Mouse (Mus musculus) heart, postnatal 0 days (tissue): ENCODE results near the gene Nt5c2. TPM values are rescaled to one million over a fixed set of nuclear protein-coding genes. Genes with fewer than 3 reads are reported as not detected.

Experiments used
- ATAC-seq: fragments of 200-750 bp; cut with Nextera tagmentation; 2 replicates; pipeline ENCODE4 v1.8.0; 2017; ENCODE audit warnings: low read depth, moderate number of reproducible peaks, moderate library complexity; ENCODE audit not compliant: insufficient read depth
- DNase-seq: peaks from one replicate; pipeline ENCODE4 v3.0.0-alpha.2; 2016; ENCODE audit warnings: low spot score
- H3K27ac ChIP-seq: fragments of 300-500 bp; sonication (generic); 2 replicates; pipeline ENCODE4 v1.5.1; 2014; ENCODE audit warnings: low read depth, mild to moderate bottlenecking
- H3K27me3 ChIP-seq: fragments of 300-500 bp; sonication (generic); 2 replicates; pipeline ENCODE4 v1.6.1; 2014; ENCODE audit warnings: low read length, mixed read lengths; ENCODE audit not compliant: control insufficient read depth, insufficient read depth
- H3K36me3 ChIP-seq: fragments of 300-500 bp; sonication (generic); replicated peaks from 2 replicates; pipeline ENCODE4 v1.6.1; 2014; ENCODE audit warnings: low read length, mixed read lengths; ENCODE audit not compliant: control insufficient read depth, insufficient read depth
- H3K4me1 ChIP-seq: fragments of 300-500 bp; sonication (generic); 2 replicates; pipeline ENCODE4 v1.6.1; 2014; ENCODE audit warnings: antibody characterized with exemption; ENCODE audit not compliant: control insufficient read depth, insufficient read depth
- H3K4me2 ChIP-seq: fragments of 300-500 bp; sonication (generic); 2 replicates; pipeline ENCODE4 v1.6.1; 2014; ENCODE audit warnings: low read depth, mild to moderate bottlenecking, low read length, moderate library complexity
- H3K4me3 ChIP-seq: fragments of 300-500 bp; sonication (generic); 2 replicates; pipeline ENCODE4 v1.5.1; 2014; ENCODE audit warnings: low read depth, low read length
- H3K9ac ChIP-seq: fragments of 300-500 bp; sonication (generic); replicated peaks from 2 replicates; pipeline ENCODE4 v1.6.1; 2014; ENCODE audit warnings: low read depth, low read length, mixed read lengths
- H3K9me3 ChIP-seq: fragments of 300-500 bp; sonication (generic); replicated peaks from 2 replicates; pipeline ENCODE4 v1.6.1; 2016; ENCODE audit warnings: low read length; ENCODE audit not compliant: control insufficient read depth
- CTCF ChIP-seq: IDR thresholded peaks from 2 replicates; pipeline ENCODE4 v1.5.1; 2016; ENCODE audit warnings: antibody characterized with exemption, control low read depth, low read depth
- EP300 ChIP-seq: IDR thresholded peaks from 2 replicates; pipeline ENCODE4 v1.6.1; 2016; ENCODE audit warnings: antibody characterized with exemption, low read depth
- WGBS: fragments of 180-500 bp; shearing (Covaris S2); extraction: QIAGEN DNeasy Blood & Tissue Kit; methylation state at CpG from one replicate; pipeline ENCODE4 v1.1.7; 2014; 5-methylcytosine and 5-hydroxymethylcytosine counted together
- polyA plus RNA-seq: library from polyadenylated mRNA; unstranded; fragments of >200 nt; fragmentation: Nextera tagmentation; extraction: Ambion mirVana; gene quantifications from 2 replicates; pipeline ENCODE4 v1.2.1, GENCODE M21; 2015
- total RNA-seq: library from RNA; depleted of rRNA; stranded (reverse); fragments of >200 nt; gene quantifications from 2 replicates; pipeline ENCODE4 v1.2.3, GENCODE M21; 2014; ENCODE audit warnings: low replicate concordance

Nt5c2 gene
- total and polyA plus RNA-seq, 2 experiments from 2014 or later = 33.9 to 111 TPM

GRCm38 (mm10) chr19:46970121-46970729 lies 44.7 kb downstream of the Nt5c2 start:
- Histone ChIP-seq H3K27me3 (no peaks in the 10 kb centered on the region), H3K9ac (no peak overlapping the region; the same call in 1 of the 2 replicates), H3K4me1 (peaks cover 29% of the 10 kb centered on the region), H3K4me2 (peak overlapping the region; percentile 28), H3K27ac (peak overlapping the region; percentile 90), H3K36me3 (no peaks in the 10 kb centered on the region), H3K9me3 (no peaks in the 10 kb centered on the region), H3K4me3 (no peak overlapping the region)
- DNase-seq (peak; percentile 27), ATAC-seq (peak; percentile 34)
- 27% methylated on average over 13 of the region's 13 CpGs for WGBS
- no peak for TF ChIP-seq CTCF
- TF ChIP-seq EP300 = no peak

- Histone ChIP-seq H3K27ac (peak overlapping the region; percentile 90), H3K36me3 (no peaks in the 10 kb centered on the region), H3K9me3 (no peaks in the 10 kb centered on the region), H3K27me3 (no peaks in the 10 kb centered on the region), H3K9ac (no peak overlapping the region; the same call in 1 of the 2 replicates), H3K4me2 (peak overlapping the region; percentile 28), H3K4me3 (no peak overlapping the region), H3K4me1 (peaks cover 24% of the 10 kb centered on the region)
- ATAC-seq (peak; percentile 87), DNase-seq (peak; percentile 92)
- 33% methylated on average over 22 of the region's 22 CpGs for WGBS
- TF ChIP-seq CTCF (no peak), EP300 (0 out of 2 replicates have a peak, but pooled peaks have one; percentile 49)
These were observed 45.5 kb downstream of the Nt5c2 start for GRCm38 (mm10) chr19:46969286-46969985.

GRCm38 (mm10) chr19:46968833-46969232 lies 46.1 kb downstream of the Nt5c2 start:
- no peaks in the 10 kb centered on the region for H3K27me3 ChIP-seq
- no peaks in the 10 kb centered on the region for H3K36me3 ChIP-seq
- H3K9me3 ChIP-seq = no peaks in the 10 kb centered on the region
- H3K9ac ChIP-seq = no peak overlapping the region
- 57% methylated on average over 5 of the region's 5 CpGs for WGBS
- DNase-seq = peak; percentile 35
- ATAC-seq = peak; percentile 34; the same call in 1 of the 2 replicates
- no peak overlapping the region for H3K4me2 ChIP-seq
- peak overlapping the region; percentile 90 for H3K27ac ChIP-seq
- TF ChIP-seq EP300 = no peak
- no peak for TF ChIP-seq CTCF
- H3K4me1 ChIP-seq = peaks cover 24% of the 10 kb centered on the region
- H3K4me3 ChIP-seq = no peak overlapping the region

GRCm38 (mm10) chr19:46967861-46968260 lies 47.1 kb downstream of the Nt5c2 start:
- H3K36me3 ChIP-seq = no peaks in the 10 kb centered on the region
- no peaks in the 10 kb centered on the region for H3K9me3 ChIP-seq
- peaks cover 29% of the 10 kb centered on the region for H3K4me1 ChIP-seq
- DNase-seq = no peak
- H3K27me3 ChIP-seq = no peaks in the 10 kb centered on the region
- H3K9ac ChIP-seq = no peak overlapping the region
- TF ChIP-seq EP300 (no peak), CTCF (no peak)
- no peak overlapping the region for H3K27ac ChIP-seq
- no peak overlapping the region for H3K4me2 ChIP-seq
- ATAC-seq = no peak
- WGBS = 56% methylated on average over 4 of the region's 4 CpGs
- H3K4me3 ChIP-seq = no peak overlapping the region

GRCm38 (mm10) chr19:46966330-46966729 lies 48.6 kb downstream of the Nt5c2 start:
- no peak overlapping the region for H3K4me3 ChIP-seq
- no peaks in the 10 kb centered on the region for H3K27me3 ChIP-seq
- TF ChIP-seq CTCF (no peak), EP300 (no peak)
- 81% methylated on average over 6 of the region's 6 CpGs for WGBS
- no peak overlapping the region for H3K27ac ChIP-seq
- ATAC-seq = no peak
- no peak overlapping the region for H3K4me2 ChIP-seq
- H3K4me1 ChIP-seq = peaks cover 32% of the 10 kb centered on the region
- no peak for DNase-seq
- H3K9me3 ChIP-seq = no peaks in the 10 kb centered on the region
- no peaks in the 10 kb centered on the region for H3K36me3 ChIP-seq
- H3K9ac ChIP-seq = no peak overlapping the region

GRCm38 (mm10) chr19:46965496-46965895 lies 49.5 kb downstream of the Nt5c2 start:
- DNase-seq (no peak), ATAC-seq (no peak)
- H3K4me1 ChIP-seq = peaks cover 31% of the 10 kb centered on the region
- no peaks in the 10 kb centered on the region for H3K27me3 ChIP-seq
- H3K4me3 ChIP-seq = no peak overlapping the region
- no peaks in the 10 kb centered on the region for H3K36me3 ChIP-seq
- no peak overlapping the region for H3K27ac ChIP-seq
- no peak overlapping the region for H3K4me2 ChIP-seq
- H3K9me3 ChIP-seq = no peaks in the 10 kb centered on the region
- TF ChIP-seq CTCF (no peak), EP300 (no peak)
- H3K9ac ChIP-seq = no peak overlapping the region
